Mouse (Mus musculus): ENCODE data around the gene Tirap.

DNA sequence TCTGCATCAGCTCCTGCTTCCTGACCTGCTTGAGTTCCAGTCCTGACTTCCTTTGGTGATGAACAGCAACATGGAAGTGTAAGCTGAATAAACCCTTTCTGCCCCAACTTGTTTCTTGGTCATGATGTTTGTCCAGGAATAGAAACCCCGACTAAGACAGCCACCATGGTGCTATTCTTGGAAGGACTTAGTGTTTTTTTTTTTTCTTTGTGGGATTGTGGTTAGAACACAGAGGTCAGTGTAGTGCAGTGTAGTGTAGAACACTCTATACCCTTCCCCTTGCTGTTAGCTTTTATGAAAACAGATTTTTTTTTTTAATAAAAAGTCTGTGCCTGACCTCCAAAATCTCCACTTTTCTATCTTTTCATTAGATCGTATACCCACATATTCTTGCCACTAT lies 17.3 kb downstream of the Tirap start:
- TF ChIP-seq CTCF (IDR thresholded peaks at IDR 0.05; ENCODE audit: extremely low read depth, insufficient read depth, low read length) (no peak), POLR2A (IDR thresholded peaks at IDR 0.05; ENCODE audit: extremely low read depth, insufficient read depth, low read length) (no peak)

Data from cortical plate, adult 2 months (tissue).